Mouse (Mus musculus): ENCODE measurements around the gene Flt1.

The Flt1 gene

GRCm38 (mm10) chr5:147725831-147726700 lies at the start of gene Flt1:
TSS of gene Flt1 (minus strand) at chr5:147726011.
- DNase-seq (ENCODE audit: low spot score in 2 of 2) = peak in 1 of 2 experiments; percentile 21

GRCm38 (mm10) chr5:147775222-147775621 lies 49.4 kb upstream of the Flt1 start:
- DNase-seq (ENCODE audit: low spot score in 2 of 2) = no peak

- no peak for DNase-seq (ENCODE audit: low spot score in 2 of 2)
These were observed 44.1 kb upstream of the Flt1 start for GRCm38 (mm10) chr5:147769918-147770317.

- no peak for DNase-seq (ENCODE audit: low spot score in 2 of 2)
These were observed 38.2 kb upstream of the Flt1 start for GRCm38 (mm10) chr5:147764061-147764460.

- DNase-seq (ENCODE audit: low spot score in 2 of 2) = no peak
These were observed 36.2 kb upstream of the Flt1 start for GRCm38 (mm10) chr5:147761984-147762383.

- DNase-seq (ENCODE audit: low spot score in 2 of 2) = no peak
These were observed 35.5 kb upstream of the Flt1 start for GRCm38 (mm10) chr5:147761275-147761674.

- no peak for DNase-seq (ENCODE audit: low spot score in 2 of 2)
These were observed 33.0 kb upstream of the Flt1 start for GRCm38 (mm10) chr5:147758640-147759319.

GRCm38 (mm10) chr5:147757832-147758587 lies 32.2 kb upstream of the Flt1 start:
- DNase-seq (ENCODE audit: low spot score in 2 of 2) = peak in 1 of 2 experiments; percentile 28

GRCm38 (mm10) chr5:147752914-147753341 lies 27.1 kb upstream of the Flt1 start:
- no peak for DNase-seq (ENCODE audit: low spot score in 2 of 2)

- DNase-seq (ENCODE audit: low spot score in 2 of 2) = no peak
These were observed 25.9 kb upstream of the Flt1 start for GRCm38 (mm10) chr5:147751673-147752130.

GRCm38 (mm10) chr5:147749972-147750371 lies 24.2 kb upstream of the Flt1 start:
- no peak for DNase-seq (ENCODE audit: low spot score in 2 of 2)

GRCm38 (mm10) chr5:147748081-147748581 lies 22.3 kb upstream of the Flt1 start:
- DNase-seq (ENCODE audit: low spot score in 2 of 2) = no peak

GRCm38 (mm10) chr5:147744900-147745653 lies 19.3 kb upstream of the Flt1 start:
- DNase-seq (ENCODE audit: low spot score in 2 of 2) = no peak

- no peak for DNase-seq (ENCODE audit: low spot score in 2 of 2)
These were observed 16.8 kb upstream of the Flt1 start for GRCm38 (mm10) chr5:147742468-147743111.

- no peak for DNase-seq (ENCODE audit: low spot score in 2 of 2)
These were observed 11.0 kb upstream of the Flt1 start for GRCm38 (mm10) chr5:147736766-147737280.

GRCm38 (mm10) chr5:147733682-147734081 lies 7.9 kb upstream of the Flt1 start:
- peak; percentile 11 to 40 for DNase-seq (ENCODE audit: low spot score in 2 of 2)

- DNase-seq (ENCODE audit: low spot score in 2 of 2) = no peak
These were observed 7.1 kb upstream of the Flt1 start for GRCm38 (mm10) chr5:147732926-147733325.

GRCm38 (mm10) chr5:147727481-147727880 lies 1.7 kb upstream of the Flt1 start:
- no peak for DNase-seq (ENCODE audit: low spot score in 2 of 2)

- no peak for DNase-seq (ENCODE audit: low spot score in 2 of 2)
These were observed 1.0 kb upstream of the Flt1 start for GRCm38 (mm10) chr5:147726701-147727393.

Measured in spleen, postnatal 10 days (tissue).